Mouse (Mus musculus): ENCODE data around the gene Arl3. TPM values are rescaled to one million over a fixed set of nuclear protein-coding genes. Genes with fewer than 3 reads are reported as not detected.

The Arl3 gene
- polyA plus RNA-seq, 1 experiment: not detected

DNA sequence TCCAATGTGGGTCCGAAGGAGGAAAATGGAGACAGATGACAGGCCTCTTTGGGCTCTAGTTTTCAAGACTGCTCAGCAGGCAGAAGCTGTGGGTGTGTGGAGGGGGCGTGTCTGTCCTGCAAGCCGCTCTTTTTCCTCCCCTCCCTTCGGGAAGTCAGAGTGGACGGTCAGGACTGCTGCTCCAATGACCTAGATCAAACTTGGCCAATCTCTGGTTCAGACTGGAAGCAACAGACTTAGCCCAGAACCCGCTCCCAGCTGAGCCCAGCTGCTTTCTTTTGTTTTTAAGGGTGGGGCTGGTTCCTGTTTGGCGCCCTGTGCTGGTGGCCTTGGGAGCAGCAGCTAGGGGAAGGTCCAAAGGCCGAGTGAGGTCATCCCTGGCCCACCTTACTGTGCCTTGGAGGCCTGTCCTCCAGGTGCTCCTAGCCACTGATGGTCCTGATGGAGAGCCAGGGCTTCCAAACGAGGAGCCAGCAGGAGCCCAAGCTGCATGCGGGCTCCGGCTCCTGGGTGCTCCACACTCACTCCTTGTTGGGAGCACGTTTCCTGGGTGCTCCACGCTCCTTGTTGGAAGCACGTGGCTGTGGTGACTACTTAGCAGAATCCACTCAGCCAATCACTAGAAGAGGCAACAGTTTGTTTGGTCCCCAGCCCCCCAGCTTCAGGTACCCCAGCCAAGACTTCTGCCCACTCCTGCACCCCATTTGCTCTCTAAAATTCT, 48.2 kb downstream of the Arl3 start:
- peak overlapping the region; percentile 72 for H3K27ac ChIP-seq (ENCODE audit: insufficient read depth, low read depth, low read length)
- peaks cover 53% of the 10 kb centered on the region for H3K4me1 ChIP-seq (ENCODE audit: control insufficient read depth, insufficient read depth, low read length)
- no peak overlapping the region for H3K4me3 ChIP-seq (ENCODE audit: insufficient read depth, low read depth, low read length)
- TF ChIP-seq CTCF (IDR thresholded peaks at IDR 0.05; ENCODE audit: insufficient read depth, low read depth, low read length) (no peak), POLR2A (IDR thresholded peaks at IDR 0.05; ENCODE audit: insufficient read depth, low read depth, low read length) (no peak)
- 27% methylated on average over 14 of the region's 14 CpGs for WGBS

- peak overlapping the region; percentile 72 for H3K27ac ChIP-seq (ENCODE audit: insufficient read depth, low read depth, low read length)
- WGBS: 16% methylated on average over 6 of the region's 6 CpGs
- peaks cover 50% of the 10 kb centered on the region for H3K4me1 ChIP-seq (ENCODE audit: control insufficient read depth, insufficient read depth, low read length)
- H3K4me3 ChIP-seq (ENCODE audit: insufficient read depth, low read depth, low read length): peak overlapping the region; percentile 9
- TF ChIP-seq POLR2A (IDR thresholded peaks at IDR 0.05; ENCODE audit: insufficient read depth, low read depth, low read length): no peak
Observed at GRCm38 (mm10) chr19:46524152-46524544, 48.9 kb downstream of the Arl3 start.

DNA sequence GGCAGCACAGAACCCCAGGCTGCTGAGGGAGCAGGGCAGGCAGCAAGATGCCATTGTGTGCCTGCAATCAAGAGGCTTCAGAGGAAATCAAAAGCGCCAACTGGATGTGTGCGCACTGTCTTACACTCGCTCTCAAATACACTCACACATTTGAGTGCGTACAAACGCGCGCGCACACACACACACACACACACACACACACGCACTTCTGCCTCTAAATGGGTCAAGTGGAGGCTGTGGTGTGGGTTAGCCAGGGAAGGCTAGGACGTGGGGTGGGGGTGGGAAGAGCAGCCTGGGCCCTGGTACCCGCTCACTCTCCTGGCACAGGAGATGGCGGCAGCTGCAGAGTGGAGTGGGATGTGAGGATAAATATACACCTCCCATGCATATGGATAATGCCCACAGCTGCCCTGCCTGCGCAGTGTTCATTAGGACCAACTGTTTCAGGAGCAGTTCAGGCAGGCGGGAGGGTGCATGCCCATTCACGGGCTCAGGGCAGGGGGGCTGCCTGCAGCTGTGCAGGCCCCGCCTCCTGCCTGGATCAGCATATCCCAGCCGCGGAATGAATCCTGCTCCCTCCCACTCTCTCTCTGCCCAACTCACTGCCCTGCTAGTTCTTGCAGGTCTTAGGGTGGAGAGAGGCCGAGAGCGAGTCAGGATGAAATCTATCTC, 49.4 kb downstream of the Arl3 start:
- Histone ChIP-seq H3K4me3 (ENCODE audit: insufficient read depth, low read depth, low read length) (peak overlapping the region; percentile 9), H3K27ac (ENCODE audit: insufficient read depth, low read depth, low read length) (peak overlapping the region; percentile 72), H3K4me1 (ENCODE audit: control insufficient read depth, insufficient read depth, low read length) (peaks cover 48% of the 10 kb centered on the region)
- 11% methylated on average over 20 of the region's 20 CpGs for WGBS
- TF ChIP-seq CTCF (IDR thresholded peaks at IDR 0.05; ENCODE audit: insufficient read depth, low read depth, low read length): no peak
- no peak for TF ChIP-seq POLR2A (IDR thresholded peaks at IDR 0.05; ENCODE audit: insufficient read depth, low read depth, low read length)

- Histone ChIP-seq H3K27ac (ENCODE audit: insufficient read depth, low read depth, low read length) (peak overlapping the region; percentile 72), H3K4me1 (ENCODE audit: control insufficient read depth, insufficient read depth, low read length) (peaks cover 48% of the 10 kb centered on the region), H3K4me3 (ENCODE audit: insufficient read depth, low read depth, low read length) (peak overlapping the region; percentile 9; the same call in 1 of the 2 replicates)
- TF ChIP-seq POLR2A (IDR thresholded peaks at IDR 0.05; ENCODE audit: insufficient read depth, low read depth, low read length) (no peak), CTCF (IDR thresholded peaks at IDR 0.05; ENCODE audit: insufficient read depth, low read depth, low read length) (no peak)
Observed at GRCm38 (mm10) chr19:46523131-46523479, 49.9 kb downstream of the Arl3 start.

- WGBS: 61% methylated on average over 15 of the region's 15 CpGs
- H3K27ac ChIP-seq (ENCODE audit: insufficient read depth, low read depth, low read length): no peak overlapping the region
- H3K4me3 ChIP-seq (ENCODE audit: insufficient read depth, low read depth, low read length): no peak overlapping the region
- peaks cover 48% of the 10 kb centered on the region for H3K4me1 ChIP-seq (ENCODE audit: control insufficient read depth, insufficient read depth, low read length)
- TF ChIP-seq CTCF (IDR thresholded peaks at IDR 0.05; ENCODE audit: insufficient read depth, low read depth, low read length) (no peak), POLR2A (IDR thresholded peaks at IDR 0.05; ENCODE audit: insufficient read depth, low read depth, low read length) (no peak)
Observed at GRCm38 (mm10) chr19:46522433-46523044, 50.5 kb downstream of the Arl3 start.

DNA sequence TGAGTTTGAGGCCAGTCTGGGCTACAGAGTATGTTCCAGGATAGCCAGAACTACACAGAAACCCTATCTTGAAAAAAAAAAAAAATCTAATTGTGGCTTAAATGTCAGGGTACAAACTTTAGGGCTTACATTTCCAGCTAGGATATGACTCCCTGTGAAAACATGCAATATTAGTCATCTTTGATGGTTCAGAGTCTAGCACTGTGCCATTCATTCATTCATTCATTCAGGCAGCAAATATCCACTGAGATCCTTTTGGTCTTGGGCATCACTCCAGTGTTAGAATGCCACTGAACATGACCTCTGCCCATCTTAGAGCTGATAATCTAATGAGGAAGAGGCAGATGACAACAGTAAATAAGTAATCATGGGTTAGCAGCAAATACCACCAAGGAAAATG, 51.3 kb downstream of the Arl3 start:
- Histone ChIP-seq H3K4me3 (ENCODE audit: insufficient read depth, low read depth, low read length) (no peak overlapping the region), H3K4me1 (ENCODE audit: control insufficient read depth, insufficient read depth, low read length) (peaks cover 50% of the 10 kb centered on the region), H3K27ac (ENCODE audit: insufficient read depth, low read depth, low read length) (no peak overlapping the region)
- no peak for TF ChIP-seq CTCF (IDR thresholded peaks at IDR 0.05; ENCODE audit: insufficient read depth, low read depth, low read length)
- TF ChIP-seq POLR2A (IDR thresholded peaks at IDR 0.05; ENCODE audit: insufficient read depth, low read depth, low read length): no peak

GRCm38 (mm10) chr19:46518828-46519621, 54.0 kb downstream of the Arl3 start:
- TF ChIP-seq CTCF (IDR thresholded peaks at IDR 0.05; ENCODE audit: insufficient read depth, low read depth, low read length): no peak
- WGBS: 48% methylated on average over 5 of the region's 5 CpGs

GRCm38 (mm10) chr19:46518352-46518787, 54.6 kb downstream of the Arl3 start:
- TF ChIP-seq CTCF (IDR thresholded peaks at IDR 0.05; ENCODE audit: insufficient read depth, low read depth, low read length) (no peak), POLR2A (IDR thresholded peaks at IDR 0.05; ENCODE audit: insufficient read depth, low read depth, low read length) (no peak)
- Histone ChIP-seq H3K4me3 (ENCODE audit: insufficient read depth, low read depth, low read length) (no peak overlapping the region), H3K27ac (ENCODE audit: insufficient read depth, low read depth, low read length) (no peak overlapping the region), H3K4me1 (ENCODE audit: control insufficient read depth, insufficient read depth, low read length) (peaks cover 27% of the 10 kb centered on the region)
- WGBS: 2% methylated on average over 13 of the region's 13 CpGs

More at GRCm38 (mm10) chr19:46518828-46519621, 54.0 kb downstream of the Arl3 start:
- Histone ChIP-seq H3K4me3 (ENCODE audit: insufficient read depth, low read depth, low read length) (no peak overlapping the region), H3K27ac (ENCODE audit: insufficient read depth, low read depth, low read length) (no peak overlapping the region), H3K4me1 (ENCODE audit: control insufficient read depth, insufficient read depth, low read length) (peaks cover 34% of the 10 kb centered on the region)
